Mouse (Mus musculus): ENCODE measurements at regions not wholly inside any gene's neighbourhood (a gene's known extent, or its start where the extent isn't known, plus 50 kb on each side); places are given as distances from the start of the nearest gene placed in this dataset.

- no peak for ATAC-seq (ENCODE audit: insufficient number of reproducible peaks, insufficient read depth, low FRiP score, low read depth)
- H3K9me3 ChIP-seq (ENCODE audit: control insufficient read depth, low read length), result no peaks in the 10 kb centered on the region
- no peak overlapping the region for H3K4me3 ChIP-seq (ENCODE audit: control insufficient read depth in 1 of 2, insufficient read depth in 1 of 2, low read depth in 1 of 2, low read length in 2 of 2)
- no peak overlapping the region for H3K27ac ChIP-seq (replicated peaks in 1 of 2; ENCODE audit: control insufficient read depth in 1 of 2, insufficient read depth in 1 of 2, low read depth in 2 of 2, low read length in 2 of 2)
- WGBS, result 33% methylated on average over 4 of the region's 4 CpGs
- H3K4me2 ChIP-seq (ENCODE audit: low read length), result no peak overlapping the region
- H3K27me3 ChIP-seq (ENCODE audit: control insufficient read depth, insufficient read depth, low read length), result no peaks in the 10 kb centered on the region
- H3K36me3 ChIP-seq (ENCODE audit: control insufficient read depth, insufficient read depth, low read length), result no peaks in the 10 kb centered on the region
- no peak overlapping the region for H3K9ac ChIP-seq (ENCODE audit: low read length)
- H3K4me1 ChIP-seq (ENCODE audit: control insufficient read depth in 2 of 2, insufficient read depth in 2 of 2, low read length in 2 of 2), result peaks cover 0 to 2% of the 10 kb centered on the region in 2 experiments; a peak in 1 of 4 replicates
Measured at GRCm38 (mm10) chr8:11092348-11092747, 84.1 kb upstream of the Irs2 start.

GRCm38 (mm10) chr8:11091675-11092345 is 83.6 kb upstream of the Irs2 start:
- H3K27ac ChIP-seq (replicated peaks in 1 of 2; ENCODE audit: control insufficient read depth in 1 of 2, insufficient read depth in 1 of 2, low read depth in 2 of 2, low read length in 2 of 2), result no peak overlapping the region
- no peaks in the 10 kb centered on the region for H3K27me3 ChIP-seq (ENCODE audit: control insufficient read depth, insufficient read depth, low read length)
- H3K36me3 ChIP-seq (ENCODE audit: control insufficient read depth, insufficient read depth, low read length), result no peaks in the 10 kb centered on the region
- H3K9ac ChIP-seq (ENCODE audit: low read length), result no peak overlapping the region
- no peak for ATAC-seq (ENCODE audit: insufficient number of reproducible peaks, insufficient read depth, low FRiP score, low read depth)
- no peak overlapping the region for H3K4me2 ChIP-seq (ENCODE audit: low read length)
- no peak overlapping the region for H3K4me3 ChIP-seq (ENCODE audit: control insufficient read depth in 1 of 2, insufficient read depth in 1 of 2, low read depth in 1 of 2, low read length in 2 of 2)
- H3K4me1 ChIP-seq (ENCODE audit: control insufficient read depth in 2 of 2, insufficient read depth in 2 of 2, low read length in 2 of 2), result peaks cover 0 to 2% of the 10 kb centered on the region in 2 experiments; a peak in 1 of 4 replicates
- WGBS, result 28% methylated on average over 3 of the region's 3 CpGs
- no peaks in the 10 kb centered on the region for H3K9me3 ChIP-seq (ENCODE audit: control insufficient read depth, low read length)

DNA sequence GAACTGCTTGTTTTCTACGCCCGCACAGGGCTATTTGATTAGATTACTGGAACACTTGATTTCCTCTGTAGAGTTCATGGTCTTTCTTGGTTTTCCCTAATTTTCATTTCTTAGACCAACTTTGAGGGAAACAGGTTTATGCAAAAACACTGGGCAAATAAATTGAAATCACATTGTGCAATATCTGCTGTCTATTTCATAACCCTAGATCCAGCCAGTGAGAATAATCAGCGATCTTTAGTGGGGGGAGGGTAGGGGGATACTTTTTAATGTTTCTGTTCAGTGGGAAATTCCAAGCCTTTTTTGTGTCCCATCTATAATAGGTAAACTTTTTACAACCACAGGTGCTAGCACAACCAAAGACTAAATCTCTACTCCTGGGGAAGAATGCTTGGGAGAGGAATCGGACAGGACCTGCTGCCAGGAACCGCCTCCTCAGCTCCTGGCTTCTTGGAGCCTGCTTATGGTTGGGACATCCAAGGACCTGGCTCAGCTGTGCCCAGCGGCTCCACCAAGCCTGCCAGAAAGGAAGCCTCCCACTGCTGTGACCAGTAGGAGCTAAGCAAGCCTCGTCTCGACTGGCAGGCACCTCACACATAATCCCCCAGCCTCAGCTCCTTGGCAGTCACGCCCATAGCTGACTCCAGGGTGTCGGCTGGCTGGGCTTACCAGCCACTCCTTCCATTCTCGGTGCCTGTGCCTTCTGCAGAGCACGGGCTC is 80.8 kb upstream of the Irs2 start:
- Histone ChIP-seq H3K9ac (ENCODE audit: low read length) (no peak overlapping the region), H3K36me3 (ENCODE audit: control insufficient read depth, insufficient read depth, low read length) (no peaks in the 10 kb centered on the region), H3K4me2 (ENCODE audit: low read length) (no peak overlapping the region), H3K4me3 (ENCODE audit: control insufficient read depth in 1 of 2, insufficient read depth in 1 of 2, low read depth in 1 of 2, low read length in 2 of 2) (no peak overlapping the region), H3K4me1 (ENCODE audit: control insufficient read depth in 2 of 2, insufficient read depth in 2 of 2, low read length in 2 of 2) (peaks cover 0 to 8% of the 10 kb centered on the region in 2 experiments; a peak in 2 of 4 replicates), H3K27ac (replicated peaks in 1 of 2; ENCODE audit: control insufficient read depth in 1 of 2, insufficient read depth in 1 of 2, low read depth in 2 of 2, low read length in 2 of 2) (no peak overlapping the region), H3K9me3 (ENCODE audit: control insufficient read depth, low read length) (no peaks in the 10 kb centered on the region), H3K27me3 (ENCODE audit: control insufficient read depth, insufficient read depth, low read length) (no peaks in the 10 kb centered on the region)
- WGBS, result 39% methylated on average over 12 of the region's 12 CpGs
- 0 out of 2 replicates have a peak, but pooled peaks have one; percentile 23 for ATAC-seq (ENCODE audit: insufficient number of reproducible peaks, insufficient read depth, low FRiP score, low read depth)

GRCm38 (mm10) chr8:11085244-11085643 is 77.0 kb upstream of the Irs2 start:
- H3K4me1 ChIP-seq (ENCODE audit: control insufficient read depth in 2 of 2, insufficient read depth in 2 of 2, low read length in 2 of 2), result peaks cover 0 to 8% of the 10 kb centered on the region in 2 experiments; a peak in 2 of 4 replicates
- no peak overlapping the region for H3K4me2 ChIP-seq (ENCODE audit: low read length)
- ATAC-seq (ENCODE audit: insufficient number of reproducible peaks, insufficient read depth, low FRiP score, low read depth), result no peak
- H3K27ac ChIP-seq (replicated peaks in 1 of 2; ENCODE audit: control insufficient read depth in 1 of 2, insufficient read depth in 1 of 2, low read depth in 2 of 2, low read length in 2 of 2), result no peak overlapping the region
- H3K4me3 ChIP-seq (ENCODE audit: control insufficient read depth in 1 of 2, insufficient read depth in 1 of 2, low read depth in 1 of 2, low read length in 2 of 2), result no peak overlapping the region
- H3K9ac ChIP-seq (ENCODE audit: low read length), result no peak overlapping the region
- no peaks in the 10 kb centered on the region for H3K9me3 ChIP-seq (ENCODE audit: control insufficient read depth, low read length)
- WGBS, result 59% methylated on average over 1 of the region's 1 CpGs
- no peaks in the 10 kb centered on the region for H3K36me3 ChIP-seq (ENCODE audit: control insufficient read depth, insufficient read depth, low read length)
- no peaks in the 10 kb centered on the region for H3K27me3 ChIP-seq (ENCODE audit: control insufficient read depth, insufficient read depth, low read length)

GRCm38 (mm10) chr8:11084051-11084533 is 75.8 kb upstream of the Irs2 start:
- H3K4me2 ChIP-seq (ENCODE audit: low read length), result no peak overlapping the region
- no peak overlapping the region for H3K9ac ChIP-seq (ENCODE audit: low read length)
- no peak for ATAC-seq (ENCODE audit: insufficient number of reproducible peaks, insufficient read depth, low FRiP score, low read depth)
- H3K4me3 ChIP-seq (ENCODE audit: control insufficient read depth in 1 of 2, insufficient read depth in 1 of 2, low read depth in 1 of 2, low read length in 2 of 2), result no peak overlapping the region
- H3K4me1 ChIP-seq (ENCODE audit: control insufficient read depth in 2 of 2, insufficient read depth in 2 of 2, low read length in 2 of 2), result peaks cover 3 to 7% of the 10 kb centered on the region in 2 experiments; a peak in 2 of 4 replicates
- WGBS, result 39% methylated on average over 2 of the region's 2 CpGs
- H3K9me3 ChIP-seq (ENCODE audit: control insufficient read depth, low read length), result no peaks in the 10 kb centered on the region
- H3K27ac ChIP-seq (replicated peaks in 1 of 2; ENCODE audit: control insufficient read depth in 1 of 2, insufficient read depth in 1 of 2, low read depth in 2 of 2, low read length in 2 of 2), result no peak overlapping the region
- H3K27me3 ChIP-seq (ENCODE audit: control insufficient read depth, insufficient read depth, low read length), result no peaks in the 10 kb centered on the region
- H3K36me3 ChIP-seq (ENCODE audit: control insufficient read depth, insufficient read depth, low read length), result no peaks in the 10 kb centered on the region

GRCm38 (mm10) chr8:11080813-11081212 is 72.6 kb upstream of the Irs2 start:
- no peaks in the 10 kb centered on the region for H3K9me3 ChIP-seq (ENCODE audit: control insufficient read depth, low read length)
- no peak overlapping the region for H3K27ac ChIP-seq (replicated peaks in 1 of 2; ENCODE audit: control insufficient read depth in 1 of 2, insufficient read depth in 1 of 2, low read depth in 2 of 2, low read length in 2 of 2)
- no peaks in the 10 kb centered on the region for H3K36me3 ChIP-seq (ENCODE audit: control insufficient read depth, insufficient read depth, low read length)
- H3K4me2 ChIP-seq (ENCODE audit: low read length), result no peak overlapping the region
- no peaks in the 10 kb centered on the region for H3K27me3 ChIP-seq (ENCODE audit: control insufficient read depth, insufficient read depth, low read length)
- peaks cover 8 to 11% of the 10 kb centered on the region in 2 experiments; a peak in 3 of 4 replicates for H3K4me1 ChIP-seq (ENCODE audit: control insufficient read depth in 2 of 2, insufficient read depth in 2 of 2, low read length in 2 of 2)
- no peak overlapping the region for H3K4me3 ChIP-seq (ENCODE audit: control insufficient read depth in 1 of 2, insufficient read depth in 1 of 2, low read depth in 1 of 2, low read length in 2 of 2)
- no peak for ATAC-seq (ENCODE audit: insufficient number of reproducible peaks, insufficient read depth, low FRiP score, low read depth)
- H3K9ac ChIP-seq (ENCODE audit: low read length), result no peak overlapping the region
- 73% methylated on average over 2 of the region's 2 CpGs for WGBS

- no peak overlapping the region for H3K9ac ChIP-seq (ENCODE audit: low read length)
- H3K4me2 ChIP-seq (ENCODE audit: low read length), result no peak overlapping the region
- no peak for ATAC-seq (ENCODE audit: insufficient number of reproducible peaks, insufficient read depth, low FRiP score, low read depth)
- no peaks in the 10 kb centered on the region for H3K36me3 ChIP-seq (ENCODE audit: control insufficient read depth, insufficient read depth, low read length)
- H3K9me3 ChIP-seq (ENCODE audit: control insufficient read depth, low read length), result no peaks in the 10 kb centered on the region
- WGBS, result 47% methylated on average over 11 of the region's 11 CpGs
- no peak overlapping the region for H3K27ac ChIP-seq (replicated peaks in 1 of 2; ENCODE audit: control insufficient read depth in 1 of 2, insufficient read depth in 1 of 2, low read depth in 2 of 2, low read length in 2 of 2)
- H3K4me1 ChIP-seq (ENCODE audit: control insufficient read depth in 2 of 2, insufficient read depth in 2 of 2, low read length in 2 of 2), result peaks cover 6 to 8% of the 10 kb centered on the region in 2 experiments; a peak in 2 of 4 replicates
- no peaks in the 10 kb centered on the region for H3K27me3 ChIP-seq (ENCODE audit: control insufficient read depth, insufficient read depth, low read length)
- H3K4me3 ChIP-seq (ENCODE audit: control insufficient read depth in 1 of 2, insufficient read depth in 1 of 2, low read depth in 1 of 2, low read length in 2 of 2), result no peak overlapping the region
Measured at GRCm38 (mm10) chr8:11079805-11080204, 71.5 kb upstream of the Irs2 start.
